Mouse (Mus musculus) mouse trophoblast stem cell (cell line): ENCODE results near the gene Tmem189.

ENCODE experiments used
- in situ Hi-C, 2 experiments: fragments of 300-500 bp; cut with MseI, MboI; formaldehyde crosslinking; loops; 2 replicates in 1 of 2; 3 replicates in 1 of 2; pipeline ENCODE4 v1.15.1; 2025

Tmem189 gene

DNA sequence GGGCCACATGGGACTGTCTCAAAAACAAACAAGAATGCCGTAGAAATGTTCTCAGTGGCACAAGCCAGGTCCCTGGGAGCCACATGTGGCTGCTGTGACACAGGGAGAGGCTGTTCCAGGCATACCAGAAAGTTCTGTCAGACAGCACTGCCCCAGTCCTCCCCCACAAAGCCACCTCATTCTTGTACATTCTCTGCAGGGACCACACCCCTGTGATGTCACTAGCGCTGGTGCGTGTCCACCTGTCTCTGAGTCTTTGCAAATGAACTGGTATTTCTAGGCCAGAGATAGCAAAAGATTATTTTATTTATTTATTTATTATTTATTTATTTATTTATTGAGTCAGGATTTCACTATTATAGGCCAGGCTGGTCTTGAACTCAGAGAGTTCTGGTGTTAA lies 5.9 kb downstream of the Tmem189 start:
- in situ Hi-C loops: loop anchor here in 1 of 2 experiments (5.0 kb wide), 1 partner anchor 41 kb away; no protein-coding TSS in a partner anchor

DNA sequence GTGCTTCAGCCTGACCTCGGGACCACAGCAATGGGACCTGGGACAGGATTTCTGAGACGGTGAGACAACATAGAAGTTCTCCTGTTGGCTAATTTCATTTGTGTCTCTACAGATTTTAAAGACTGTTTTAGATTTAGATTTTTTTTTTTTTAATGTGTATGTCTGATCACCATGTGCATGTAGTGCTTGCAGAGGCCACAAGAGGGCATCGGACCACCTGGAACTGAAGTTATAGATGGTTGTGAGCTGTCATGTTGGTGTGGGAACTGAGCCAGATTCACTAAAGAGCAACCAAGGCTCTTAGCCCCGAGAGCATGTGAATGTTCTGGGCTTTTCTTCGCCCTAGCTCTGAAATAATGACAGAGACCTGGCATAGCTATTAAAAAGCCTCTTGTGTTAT lies 9.0 kb downstream of the Tmem189 start:
- in situ Hi-C loops: loop anchor here in 1 of 2 experiments (5.0 kb wide), 1 partner anchor 38 kb away; no protein-coding TSS in a partner anchor

DNA sequence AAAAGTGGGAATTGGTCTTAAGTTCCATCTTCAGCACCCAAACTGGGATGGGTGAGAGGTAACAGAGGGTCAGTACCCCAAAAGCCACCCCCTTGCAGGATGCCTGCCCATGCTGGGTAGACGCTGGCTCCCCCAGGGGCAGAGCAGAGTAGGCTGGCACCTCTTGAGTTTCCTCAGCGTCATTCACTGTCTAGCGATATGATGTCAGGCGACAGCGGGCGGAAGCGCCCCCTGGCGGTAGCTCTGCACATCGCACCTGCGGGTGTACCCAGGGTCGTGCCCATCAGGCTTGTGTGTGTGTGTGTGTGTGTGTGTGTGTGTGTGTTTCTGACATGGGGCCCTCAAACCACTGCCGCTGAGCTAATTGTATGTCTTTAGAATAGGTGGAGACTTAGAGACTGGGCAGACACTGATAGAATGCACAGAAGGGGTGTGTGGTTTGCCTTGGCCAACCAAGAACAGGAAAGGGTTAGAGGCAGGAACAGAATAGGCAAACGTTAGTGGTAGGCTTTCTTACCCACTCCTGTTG lies 9.7 kb downstream of the Tmem189 start:
- in situ Hi-C loops: loop anchor here (5.0 kb wide), 2 partner anchors 38 to 43 kb away; no protein-coding TSS in a partner anchor

DNA sequence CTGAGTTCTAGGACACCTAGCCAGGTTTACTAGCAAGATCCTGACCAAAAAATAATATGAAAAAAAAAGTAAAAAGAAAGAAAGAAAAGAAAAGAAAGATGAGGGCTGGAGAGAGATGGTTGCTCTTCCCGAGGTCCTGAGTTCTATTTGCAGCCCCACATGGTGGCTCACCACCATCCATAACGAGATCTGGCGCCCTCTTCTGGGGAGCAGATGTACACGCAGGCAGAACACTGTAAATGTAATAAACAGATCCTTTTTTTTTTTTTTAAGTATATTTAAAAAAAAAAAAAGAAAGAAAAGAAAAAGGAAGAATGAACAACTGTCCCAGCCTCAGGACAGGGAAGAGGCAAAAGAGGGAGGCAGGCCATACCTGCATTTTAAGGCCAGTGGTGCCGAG lies 11.0 kb downstream of the Tmem189 start:
- in situ Hi-C loops: loop anchor here in 1 of 2 experiments (5.0 kb wide), 1 partner anchor 41 kb away; no protein-coding TSS in a partner anchor

DNA sequence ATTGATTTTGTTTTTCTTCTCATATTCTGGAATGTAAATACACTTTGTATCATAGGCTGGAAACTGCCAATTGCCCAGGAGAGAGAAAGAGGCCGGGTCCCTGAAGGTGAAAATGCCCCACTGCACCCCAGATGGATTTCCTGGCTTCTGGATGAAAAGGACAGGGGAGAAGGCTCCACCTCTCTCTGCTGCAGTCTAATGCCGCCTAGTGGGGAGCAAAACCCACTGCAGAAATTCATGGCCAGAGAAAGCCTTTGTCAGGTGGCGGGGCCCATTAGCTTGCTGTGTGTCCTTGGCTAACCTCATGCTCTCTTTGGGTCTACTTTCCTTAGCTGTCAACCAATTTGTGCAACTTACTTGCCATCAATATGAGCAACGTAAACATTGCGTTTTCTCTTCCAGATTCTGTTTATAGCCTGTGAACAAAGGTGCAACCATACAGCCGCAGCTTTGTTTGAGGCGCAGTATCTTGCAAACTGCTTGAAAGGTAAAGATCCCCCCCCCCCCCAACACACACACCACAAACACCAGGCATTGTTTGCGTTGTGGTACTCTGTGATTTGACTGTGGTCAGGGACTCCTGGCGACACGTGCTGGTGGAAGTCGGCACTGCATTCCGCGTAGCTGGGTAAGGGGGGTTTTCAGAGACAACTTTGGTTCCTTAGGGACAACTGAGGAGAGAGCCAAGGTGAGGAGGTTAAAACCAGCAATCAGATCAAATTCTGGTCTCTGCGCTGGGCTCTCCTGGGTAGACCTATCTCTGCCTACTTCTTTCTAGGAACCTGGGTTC lies 14.3 kb downstream of the Tmem189 start:
- in situ Hi-C loops: loop anchor here in 1 of 2 experiments (5.0 kb wide), 1 partner anchor 38 kb away; no protein-coding TSS in a partner anchor

DNA sequence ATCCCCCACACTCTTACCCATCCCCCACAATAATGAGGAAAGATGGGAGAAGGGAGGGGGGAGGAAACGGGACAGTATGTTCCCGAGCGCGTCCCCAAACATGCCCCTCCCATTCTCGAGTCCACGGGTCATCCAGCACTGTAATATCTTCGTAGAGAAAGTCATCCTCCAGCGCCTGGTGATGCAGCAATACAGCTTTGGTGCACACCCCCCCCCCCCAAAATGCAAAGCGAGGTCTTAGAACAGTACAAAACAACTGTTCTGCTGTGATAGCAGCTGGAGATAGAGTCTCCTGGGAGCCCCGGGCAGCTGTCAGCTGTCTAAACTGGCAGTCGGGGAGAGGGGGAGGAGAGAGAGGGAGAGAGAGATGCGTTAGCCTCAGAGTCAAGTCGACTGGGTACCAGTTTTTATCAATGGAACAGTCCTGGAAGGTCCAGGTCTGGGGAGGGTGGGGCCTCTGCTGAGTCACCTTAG lies 17.4 kb downstream of the Tmem189 start:
- in situ Hi-C loops: no loop called here

DNA sequence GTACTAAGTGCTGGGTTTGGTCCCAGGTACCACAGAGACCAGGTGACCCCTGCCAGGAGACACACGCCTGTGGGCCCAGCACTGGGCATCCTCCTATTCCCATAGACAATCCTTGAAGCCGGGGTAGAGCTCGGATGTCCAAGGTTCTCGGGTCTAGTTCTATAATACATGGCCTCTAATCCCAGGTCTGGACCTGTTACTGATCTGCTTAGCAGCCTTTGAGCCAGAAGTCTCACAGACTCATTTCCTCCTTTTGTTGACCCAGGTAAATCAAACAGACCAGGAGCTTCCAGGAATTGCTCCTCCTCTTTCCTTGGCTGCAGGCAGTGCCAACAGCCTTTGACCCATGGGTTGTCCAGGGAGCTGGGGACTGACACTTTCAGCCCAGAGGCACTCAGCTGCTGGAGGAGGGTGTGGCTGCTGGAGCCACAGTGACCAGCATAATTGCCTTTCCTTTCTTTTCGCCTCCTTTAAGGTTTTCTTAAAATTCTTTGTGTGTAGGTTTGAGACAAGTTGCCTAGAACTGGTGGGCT lies 18.5 kb downstream of the Tmem189 start:
- in situ Hi-C loops: no loop called here

DNA sequence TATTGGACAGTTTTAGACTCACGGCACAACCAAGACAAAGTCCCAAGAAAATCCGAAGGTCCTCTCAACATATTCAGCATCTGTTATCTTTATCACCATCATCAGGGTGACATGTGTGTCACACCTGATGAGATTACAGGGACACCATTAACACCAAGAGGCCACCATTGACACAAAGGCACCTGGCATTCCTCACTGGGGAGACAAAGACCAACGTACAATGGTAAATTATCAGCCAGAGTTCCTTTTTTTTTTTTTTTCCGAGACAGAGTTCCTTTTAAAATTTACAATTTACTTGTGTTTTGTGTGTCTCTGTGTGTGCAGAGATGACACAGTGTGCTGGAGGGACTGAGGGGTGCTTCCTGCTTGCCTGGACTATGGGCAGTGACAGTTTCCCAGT lies 20.2 kb downstream of the Tmem189 start:
- in situ Hi-C loops: no loop called here

DNA sequence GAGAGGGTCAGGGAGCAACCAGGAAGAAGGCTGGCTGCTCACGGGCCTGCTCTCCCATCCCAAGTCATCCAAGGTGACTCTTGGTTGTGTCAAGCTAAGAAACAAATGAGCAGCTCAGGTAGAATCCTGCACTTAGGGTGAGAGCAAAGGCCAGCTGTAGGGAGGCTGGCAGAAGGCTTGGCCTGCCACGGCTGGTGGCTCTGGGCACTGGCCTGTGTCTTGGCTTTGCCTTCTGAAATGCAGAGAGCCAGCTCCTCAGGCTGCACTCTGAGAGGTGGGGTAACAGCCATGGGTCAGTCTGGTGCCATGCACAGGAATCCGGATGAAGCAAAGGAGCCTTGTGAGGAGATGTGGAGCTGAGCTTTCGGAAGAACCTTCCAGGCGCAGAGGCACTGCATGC lies 21.2 kb downstream of the Tmem189 start:
- in situ Hi-C loops: no loop called here

DNA sequence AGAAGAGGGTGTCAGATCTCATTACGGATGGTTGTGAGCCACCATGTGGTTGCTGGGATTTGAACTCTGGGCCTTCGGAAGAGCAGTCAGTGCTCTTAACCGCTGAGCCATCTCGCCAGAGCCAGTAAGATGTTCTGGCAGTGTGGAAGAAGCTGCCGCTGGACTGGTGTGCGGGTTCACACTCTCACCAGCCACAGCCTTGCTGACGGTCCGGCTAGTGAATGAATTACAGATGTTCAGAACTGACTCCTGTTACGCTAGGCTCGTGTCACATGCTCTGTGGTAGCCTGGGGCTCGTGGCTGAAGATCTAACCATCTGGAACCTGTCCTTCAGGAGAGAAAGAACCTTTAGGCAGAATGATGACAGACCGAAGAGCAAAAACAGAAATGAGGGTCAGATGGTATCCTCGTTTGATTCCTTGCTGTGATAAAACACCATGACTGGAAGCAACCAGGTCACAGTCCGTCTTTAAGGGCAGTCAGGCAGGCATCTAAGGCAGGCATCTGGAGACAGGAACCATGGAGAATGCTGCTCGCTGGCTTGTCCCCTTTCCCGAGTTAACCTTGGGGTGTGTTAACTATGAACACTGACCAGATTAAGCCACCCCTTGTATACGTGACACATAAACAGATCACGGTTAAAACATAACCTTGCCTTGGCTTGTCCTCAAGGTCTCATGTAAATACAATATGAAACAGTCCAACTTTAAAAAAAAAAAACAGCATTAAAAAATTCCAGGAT lies 23.5 kb downstream of the Tmem189 start:
- in situ Hi-C loops: no loop called here

DNA sequence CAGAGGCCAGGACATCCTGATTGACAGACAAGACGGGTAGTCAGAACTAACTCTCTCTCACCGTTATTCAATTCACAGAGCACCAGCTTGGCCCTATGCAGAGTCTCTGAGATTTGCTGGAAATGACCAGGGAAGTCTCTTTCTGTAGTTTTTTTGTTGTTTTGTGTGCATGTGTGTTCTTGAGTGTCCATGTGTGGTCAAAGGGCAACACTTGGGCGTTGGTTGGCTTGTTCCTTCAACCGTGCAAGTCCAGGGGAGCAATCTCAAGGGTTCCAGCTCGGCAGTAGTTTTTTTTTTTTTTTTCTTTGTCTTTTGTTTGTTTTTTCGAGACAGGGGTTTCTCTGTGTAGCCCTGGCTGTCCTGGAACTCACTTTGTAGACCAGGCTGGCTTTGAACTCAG lies 26.9 kb downstream of the Tmem189 start:
- in situ Hi-C loops: no loop called here

DNA sequence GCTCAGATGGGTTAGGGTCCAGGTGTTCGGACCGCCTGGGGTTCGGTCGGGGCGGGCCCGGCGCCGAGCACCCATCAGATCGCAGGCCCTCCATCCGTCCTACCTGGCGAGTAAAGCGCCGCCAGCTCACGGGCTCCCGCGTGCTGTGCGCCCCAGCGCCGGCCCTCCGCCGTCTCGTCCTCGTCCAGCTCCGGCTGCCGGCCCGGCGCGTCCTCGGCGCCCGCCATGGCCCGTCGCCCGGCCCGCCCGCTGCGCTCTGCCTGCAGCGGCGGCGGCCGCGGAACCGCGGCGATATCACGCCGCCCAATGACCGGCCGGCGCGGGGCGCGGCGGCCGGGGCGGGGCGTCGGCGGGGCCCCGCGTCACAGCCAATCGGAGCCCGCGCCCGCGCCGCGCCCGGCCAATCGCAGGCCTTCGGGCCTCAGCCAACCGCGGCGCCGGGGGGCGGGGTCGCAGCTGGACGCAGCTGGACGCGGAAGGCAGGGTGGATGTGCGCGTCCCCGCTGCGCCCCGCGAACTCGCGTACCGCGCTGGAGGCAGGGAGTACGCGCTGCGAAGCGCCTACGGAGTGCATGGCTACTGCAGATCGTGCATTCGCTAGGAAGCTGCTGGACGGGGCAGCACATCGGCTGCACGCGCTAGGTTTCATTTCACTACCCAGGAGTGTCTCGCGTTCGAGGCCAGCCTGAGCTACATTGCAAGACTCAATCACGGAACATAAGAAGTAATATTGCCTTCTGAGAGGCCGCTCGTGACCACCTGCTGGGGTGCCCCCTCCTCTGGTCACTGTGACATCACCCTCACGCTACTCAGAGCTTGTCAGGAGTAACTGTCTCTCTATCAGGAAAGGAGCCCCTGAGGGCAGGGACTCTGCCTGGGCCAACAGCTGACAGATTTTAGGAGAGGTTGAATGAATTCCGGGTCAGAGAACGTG lies 28.1 kb downstream of the Tmem189 start, which contains the start of gene Gm20431:
Gm20431 (minus strand) TSS at position 227 of the 934 bp plus-strand sequence.
- in situ Hi-C loops: no loop called here

DNA sequence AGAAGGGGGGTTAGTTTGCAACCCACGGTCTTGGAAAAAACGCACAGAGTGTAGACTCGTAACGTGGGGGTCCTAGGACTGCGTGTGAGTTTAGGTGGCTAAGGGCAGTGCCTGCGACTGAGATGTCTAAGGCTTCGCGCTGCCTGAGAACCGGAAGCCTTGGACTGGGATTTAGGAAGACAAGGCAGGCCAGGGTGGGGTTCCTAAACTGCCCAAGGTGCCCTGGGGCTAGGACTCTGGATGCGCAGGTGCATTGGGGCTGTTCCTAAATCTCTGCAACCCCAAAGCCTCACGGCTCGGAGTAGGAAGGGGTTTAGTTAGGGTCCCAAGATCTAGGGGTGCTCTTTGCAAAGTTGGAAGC lies 29.0 kb downstream of the Tmem189 start:
- in situ Hi-C loops: no loop called here

DNA sequence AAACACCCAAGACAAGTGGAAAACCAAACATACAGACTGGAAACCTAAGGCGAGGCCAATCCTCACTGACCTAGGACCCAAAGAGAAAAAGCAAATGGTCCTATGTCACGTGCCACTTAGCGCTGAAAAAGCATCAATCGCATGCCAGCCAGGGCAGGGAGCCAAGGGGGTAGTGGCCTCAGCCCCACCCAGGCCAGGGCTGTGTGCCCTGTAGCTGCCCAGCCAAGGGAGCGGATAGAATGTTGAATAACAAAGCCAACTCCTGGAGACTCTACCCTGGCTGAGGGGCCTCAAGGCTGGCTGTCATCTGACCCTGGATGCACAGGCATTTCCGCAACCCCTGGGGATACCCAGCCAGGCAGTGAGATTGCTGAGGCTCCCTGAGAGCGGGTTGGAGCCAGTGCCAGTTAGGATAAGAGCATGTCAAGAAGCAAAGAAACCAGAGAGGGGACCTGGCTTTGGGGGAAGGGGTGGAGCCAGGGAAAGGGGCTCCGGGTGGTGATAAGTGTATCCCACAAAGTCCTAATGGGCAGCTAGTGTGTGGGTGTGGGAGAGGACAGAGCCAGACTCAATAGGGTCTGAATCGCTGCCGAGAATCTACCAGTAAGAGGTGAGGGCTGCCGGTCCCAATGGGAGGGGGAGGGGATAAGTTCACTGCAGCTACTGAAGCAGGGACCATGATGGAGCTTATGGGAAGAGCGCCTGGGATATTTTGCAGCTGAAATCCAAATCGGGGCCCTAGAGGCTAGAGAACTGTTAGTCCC lies 29.6 kb downstream of the Tmem189 start:
- in situ Hi-C loops: no loop called here

DNA sequence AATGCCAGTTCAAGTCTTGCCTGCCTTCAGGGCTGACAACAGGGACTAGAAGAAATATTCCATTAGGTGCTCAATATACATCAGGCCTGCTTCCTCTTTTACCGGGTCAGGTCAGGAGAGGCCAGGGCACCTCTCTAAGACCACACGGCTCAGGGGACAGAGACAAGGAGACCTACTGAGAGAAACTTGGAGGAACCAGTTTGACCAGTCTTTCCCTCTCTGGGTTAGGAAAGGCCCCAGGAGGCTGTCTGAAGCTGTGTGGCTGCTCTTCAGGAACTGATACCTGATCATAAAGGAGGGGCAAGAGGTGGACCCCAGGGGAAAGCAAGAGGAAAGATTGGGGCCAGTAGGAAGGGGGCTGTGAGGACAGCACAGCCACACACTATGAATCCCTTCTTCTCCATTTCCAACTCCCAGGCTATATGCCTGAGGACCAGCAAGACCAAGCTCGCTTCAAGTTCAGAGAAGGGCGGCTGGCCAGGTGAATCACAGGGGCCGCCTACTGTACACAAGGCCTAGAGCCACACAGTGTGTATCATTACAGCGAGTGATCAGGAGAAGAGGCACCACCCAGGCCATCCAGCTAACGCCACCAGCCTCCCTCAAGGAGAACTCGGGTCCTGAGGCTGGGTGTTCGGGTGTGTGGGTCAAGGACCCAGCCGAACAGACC lies 30.3 kb downstream of the Tmem189 start:
- in situ Hi-C loops: no loop called here

DNA sequence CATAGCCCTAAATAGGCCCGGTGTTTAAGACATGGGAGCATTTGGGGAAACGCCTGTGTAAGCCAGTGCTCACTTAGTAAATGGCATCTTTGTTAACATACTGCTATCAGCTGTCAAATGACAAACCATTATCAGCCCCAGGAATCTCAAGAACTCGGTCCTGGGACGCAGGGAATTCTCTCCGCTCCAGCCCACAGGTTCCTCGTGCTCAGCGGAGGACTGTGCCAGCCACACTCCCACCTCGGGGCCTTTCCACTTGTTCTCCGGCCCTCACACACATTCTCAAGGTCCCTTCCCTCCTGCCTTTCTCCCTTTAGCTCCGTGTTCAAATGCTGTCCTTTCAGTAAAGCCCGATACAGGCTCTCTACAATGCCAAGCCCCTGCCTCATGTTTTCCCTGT lies 30.9 kb downstream of the Tmem189 start:
- in situ Hi-C loops: no loop called here

DNA sequence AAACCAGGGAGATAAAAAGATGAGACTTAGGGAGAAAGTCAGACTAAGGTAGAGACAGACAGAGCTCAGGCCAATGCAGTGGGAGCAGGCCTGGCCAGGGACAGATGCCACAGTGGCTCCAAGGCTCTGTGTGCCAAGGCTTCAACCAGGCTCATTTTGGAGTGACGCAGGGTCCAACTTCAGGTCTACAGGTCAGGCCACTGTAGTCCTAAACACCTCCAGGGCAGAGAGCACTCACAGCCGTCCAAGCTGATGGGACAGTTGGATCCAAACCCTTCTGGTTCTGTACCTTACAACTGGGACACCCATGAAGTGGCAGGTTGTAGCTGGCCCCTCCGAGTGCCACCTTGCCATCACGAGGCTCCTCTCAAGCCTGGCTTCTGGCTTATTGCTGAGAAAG lies 31.6 kb downstream of the Tmem189 start:
- in situ Hi-C loops: no loop called here

DNA sequence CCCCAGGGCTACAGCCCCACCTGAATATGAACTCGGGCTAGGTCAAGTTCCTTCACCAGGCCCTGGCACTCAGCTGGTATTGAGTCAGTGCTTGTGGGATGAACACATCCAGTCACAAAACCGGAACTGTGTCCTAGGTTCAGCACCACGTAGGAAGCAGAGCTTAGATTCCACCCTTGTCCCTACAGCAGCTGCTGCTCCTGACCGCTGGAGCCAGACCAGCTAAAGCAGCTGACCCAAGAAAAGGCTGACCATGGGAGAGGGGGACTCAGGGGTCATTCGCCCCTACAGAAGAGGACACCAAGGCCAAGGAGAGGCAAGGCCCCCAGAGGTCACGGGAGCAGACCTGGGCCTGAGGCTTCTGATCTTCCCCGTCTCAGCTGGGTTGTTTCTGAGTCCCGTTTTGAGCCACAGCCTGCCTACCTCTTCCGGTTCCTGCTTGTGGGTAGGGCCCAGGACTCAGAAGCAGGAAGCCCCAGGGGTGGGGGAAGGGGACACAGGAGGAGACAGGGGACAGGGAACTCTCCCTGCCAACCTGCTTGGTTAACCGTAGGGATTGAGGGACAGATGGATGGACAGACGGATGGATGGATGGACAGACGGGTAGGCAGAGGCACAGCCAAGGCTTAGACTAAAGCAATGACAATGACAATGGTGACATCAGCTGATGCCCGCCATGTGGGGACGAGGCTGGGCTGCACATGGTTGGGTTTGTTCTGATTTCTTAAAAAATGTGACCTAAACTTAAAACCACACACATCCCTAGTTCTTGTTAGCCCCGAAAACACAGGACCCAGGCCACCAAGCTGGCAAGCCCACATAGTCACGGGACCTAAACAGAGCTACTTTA lies 32.8 kb downstream of the Tmem189 start:
- in situ Hi-C loops: no loop called here
